Mouse (Mus musculus): ENCODE results near the gene Slco3a1.

- TF ChIP-seq FLI1 (IDR thresholded peaks at IDR 0.05; ENCODE audit: low read length) (no peak), GATA1 (IDR thresholded peaks at IDR 0.05; ENCODE audit: borderline replicate concordance, low read length) (no peak)
Observed at GRCm38 (mm10) chr7:74471740-74472139, 82.8 kb downstream of the Slco3a1 start.
